Mouse (Mus musculus): ENCODE measurements around the gene Galnt18. TPM values are rescaled to one million over a fixed set of nuclear protein-coding genes. Genes with fewer than 3 reads are reported as not detected.

The Galnt18 gene
- polyA plus RNA-seq, 1 experiment from 2014 or later: 17.6 TPM

DNA sequence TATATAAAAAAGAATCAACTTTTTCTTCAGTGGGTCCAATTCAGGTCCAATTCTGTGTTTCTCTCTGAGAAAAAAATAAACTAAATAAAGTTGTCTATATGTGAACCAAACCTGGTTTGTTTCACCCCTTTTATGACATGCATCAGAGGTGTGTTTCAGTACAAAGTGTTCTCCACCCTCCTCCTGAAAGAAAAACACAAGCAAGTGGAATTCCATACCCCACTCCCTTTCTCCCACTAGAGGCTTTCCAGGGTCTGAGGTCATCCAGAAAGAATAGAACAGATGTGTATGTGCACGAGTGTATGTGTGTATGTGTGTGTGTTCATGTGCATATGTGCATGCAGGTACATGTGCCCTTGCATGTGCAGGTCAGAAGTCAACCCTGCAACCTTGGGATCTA lies 71.2 kb downstream of the Galnt18 start:
- H3K9me3 ChIP-seq: no peaks in the 10 kb centered on the region
- WGBS: 62% methylated on average over 1 of the region's 1 CpGs
- H3K27ac ChIP-seq (replicated peaks): no peak overlapping the region
- H3K4me1 ChIP-seq (replicated peaks): no peaks in the 10 kb centered on the region
- H3K4me3 ChIP-seq: no peak overlapping the region
- no peak overlapping the region for H3K9ac ChIP-seq
- H3K4me2 ChIP-seq: no peak overlapping the region
- ATAC-seq (ENCODE audit: low FRiP score, low read depth): no peak
- no peaks in the 10 kb centered on the region for H3K36me3 ChIP-seq
- no peaks in the 10 kb centered on the region for H3K27me3 ChIP-seq

DNA sequence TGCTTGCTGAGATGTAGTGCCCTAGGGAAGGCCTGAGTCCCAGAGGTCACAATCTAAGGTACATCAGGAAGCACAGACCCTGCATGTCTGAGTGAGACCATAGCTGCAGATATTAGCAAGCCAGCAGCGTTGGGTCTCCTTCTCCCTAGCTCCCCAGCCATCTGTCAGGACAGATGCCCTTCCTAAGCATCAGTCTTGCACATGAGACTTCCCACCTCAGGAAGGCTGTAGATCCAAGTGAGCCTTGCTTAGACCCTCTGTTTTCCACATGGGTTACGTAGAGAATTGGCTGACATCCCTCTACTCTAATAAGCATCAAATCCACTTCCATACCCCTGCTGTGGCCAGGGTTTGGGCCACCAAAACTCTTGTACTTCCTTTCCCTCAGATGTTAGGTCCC lies 76.8 kb downstream of the Galnt18 start:
- 91% methylated on average over 2 of the region's 2 CpGs for WGBS
- Histone ChIP-seq H3K36me3 (no peaks in the 10 kb centered on the region), H3K4me3 (no peak overlapping the region), H3K27ac (replicated peaks) (no peak overlapping the region), H3K4me1 (replicated peaks) (peaks cover 4% of the 10 kb centered on the region), H3K4me2 (no peak overlapping the region), H3K27me3 (no peaks in the 10 kb centered on the region), H3K9ac (no peak overlapping the region), H3K9me3 (no peaks in the 10 kb centered on the region)
- ATAC-seq (ENCODE audit: low FRiP score, low read depth): no peak

DNA sequence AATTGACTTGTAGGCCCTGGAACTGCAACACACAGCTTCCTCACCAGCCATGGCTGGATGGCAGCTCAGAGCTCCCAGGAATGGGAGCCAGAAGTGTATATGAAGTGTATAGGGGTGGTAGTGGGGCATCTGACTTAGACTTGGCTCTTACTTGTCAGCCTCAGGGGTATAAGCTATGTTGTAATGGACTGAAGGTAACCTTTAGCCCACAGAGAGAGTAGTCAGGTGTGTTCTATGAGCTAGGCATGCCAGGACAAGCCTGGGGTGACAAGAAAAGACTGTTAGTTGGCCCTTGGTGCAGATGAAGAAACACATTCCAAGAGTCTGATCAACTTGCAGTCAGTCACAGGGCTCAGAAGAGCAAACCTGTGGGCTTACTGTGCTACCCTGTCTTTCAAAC lies 78.0 kb downstream of the Galnt18 start:
- Histone ChIP-seq H3K27ac (replicated peaks) (no peak overlapping the region), H3K4me2 (no peak overlapping the region), H3K9ac (no peak overlapping the region), H3K4me1 (replicated peaks) (peaks cover 4% of the 10 kb centered on the region), H3K36me3 (no peaks in the 10 kb centered on the region), H3K27me3 (no peaks in the 10 kb centered on the region), H3K9me3 (no peaks in the 10 kb centered on the region), H3K4me3 (no peak overlapping the region)
- no peak for ATAC-seq (ENCODE audit: low FRiP score, low read depth)

DNA sequence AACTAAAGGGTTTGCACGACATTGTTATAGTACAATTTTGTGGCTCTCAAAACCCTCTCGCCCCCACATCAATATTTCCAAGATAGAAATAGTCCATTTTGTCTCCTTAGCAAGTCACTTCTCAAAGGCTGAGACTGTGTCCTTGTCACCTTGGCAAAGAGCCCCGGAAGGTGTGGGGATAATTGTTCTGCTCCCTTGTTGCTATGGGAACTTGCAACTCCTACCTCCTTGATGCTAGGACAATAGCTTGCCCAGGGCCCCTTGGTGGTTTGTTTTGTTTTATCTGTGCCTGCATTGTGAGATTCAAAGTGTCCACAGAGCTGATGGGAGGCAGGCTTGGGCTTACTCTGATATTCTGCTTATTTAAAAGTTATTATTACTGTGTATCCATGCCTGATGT lies 80.3 kb downstream of the Galnt18 start:
- Histone ChIP-seq H3K4me1 (replicated peaks) (peaks cover 6% of the 10 kb centered on the region), H3K36me3 (no peaks in the 10 kb centered on the region), H3K9ac (no peak overlapping the region), H3K4me3 (no peak overlapping the region), H3K9me3 (no peaks in the 10 kb centered on the region), H3K27ac (replicated peaks) (0 out of 2 replicates have a peak overlapping the region, but pooled peaks have one; percentile 6), H3K27me3 (no peaks in the 10 kb centered on the region), H3K4me2 (no peak overlapping the region)
- WGBS: 54% methylated on average over 3 of the region's 3 CpGs
- no peak for ATAC-seq (ENCODE audit: low FRiP score, low read depth)

- H3K36me3 ChIP-seq: no peaks in the 10 kb centered on the region
- no peak overlapping the region for H3K9ac ChIP-seq
- H3K27me3 ChIP-seq: no peaks in the 10 kb centered on the region
- no peak overlapping the region for H3K4me3 ChIP-seq
- no peak overlapping the region for H3K4me2 ChIP-seq
- peaks cover 17% of the 10 kb centered on the region for H3K4me1 ChIP-seq (replicated peaks)
- ATAC-seq (ENCODE audit: low FRiP score, low read depth): no peak
- no peak overlapping the region for H3K27ac ChIP-seq (replicated peaks)
- no peaks in the 10 kb centered on the region for H3K9me3 ChIP-seq
Observed at GRCm38 (mm10) chr7:111696226-111696625, 83.6 kb downstream of the Galnt18 start.

- no peaks in the 10 kb centered on the region for H3K36me3 ChIP-seq
- no peaks in the 10 kb centered on the region for H3K27me3 ChIP-seq
- H3K27ac ChIP-seq (replicated peaks): no peak overlapping the region
- H3K4me2 ChIP-seq: no peak overlapping the region
- peaks cover 13% of the 10 kb centered on the region; the same call in 1 of the 2 replicates for H3K4me1 ChIP-seq (replicated peaks)
- no peak overlapping the region for H3K9ac ChIP-seq
- no peaks in the 10 kb centered on the region for H3K9me3 ChIP-seq
- H3K4me3 ChIP-seq: no peak overlapping the region
- peak; percentile 52; the same call in 1 of the 2 replicates for ATAC-seq (ENCODE audit: low FRiP score, low read depth)
- 56% methylated on average over 6 of the region's 6 CpGs for WGBS
Observed at GRCm38 (mm10) chr7:111694312-111694711, 85.5 kb downstream of the Galnt18 start.

- Histone ChIP-seq H3K9ac (no peak overlapping the region), H3K9me3 (no peaks in the 10 kb centered on the region), H3K4me2 (no peak overlapping the region), H3K27ac (replicated peaks) (0 out of 2 replicates have a peak overlapping the region, but pooled peaks have one; percentile 5), H3K27me3 (no peaks in the 10 kb centered on the region), H3K4me3 (no peak overlapping the region), H3K36me3 (no peaks in the 10 kb centered on the region), H3K4me1 (replicated peaks) (peaks cover 13% of the 10 kb centered on the region; the same call in 1 of the 2 replicates)
- ATAC-seq (ENCODE audit: low FRiP score, low read depth): peak; percentile 46; the same call in 1 of the 2 replicates
- 55% methylated on average over 9 of the region's 9 CpGs for WGBS
Observed at GRCm38 (mm10) chr7:111692641-111693261, 87.0 kb downstream of the Galnt18 start.

DNA sequence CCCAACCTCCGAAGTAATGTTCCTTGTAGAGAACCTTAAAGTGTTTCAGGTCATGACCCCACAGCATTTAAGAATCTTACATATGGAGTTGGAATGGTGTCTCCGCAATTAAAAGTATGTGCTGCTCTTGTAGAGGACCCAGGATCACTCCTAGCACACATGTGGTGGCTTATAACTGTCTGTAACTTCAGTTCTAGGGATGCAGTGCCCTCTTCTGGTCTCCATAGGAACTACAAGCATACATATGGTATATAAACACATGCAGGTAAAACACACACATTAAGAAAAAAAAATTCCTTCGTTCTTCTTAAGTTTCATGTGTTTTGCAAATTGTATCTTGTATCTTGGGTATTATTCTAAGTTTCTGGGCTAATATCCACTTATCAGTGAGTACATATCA lies 99.7 kb downstream of the Galnt18 start:
- Histone ChIP-seq H3K27me3 (no peaks in the 10 kb centered on the region), H3K36me3 (no peaks in the 10 kb centered on the region), H3K9ac (no peak overlapping the region), H3K4me3 (no peak overlapping the region), H3K9me3 (no peaks in the 10 kb centered on the region), H3K4me2 (no peak overlapping the region), H3K27ac (replicated peaks) (no peak overlapping the region), H3K4me1 (replicated peaks) (peaks cover 5% of the 10 kb centered on the region; the same call in 1 of the 2 replicates)
- WGBS: 93% methylated on average over 3 of the region's 3 CpGs
- ATAC-seq (ENCODE audit: low FRiP score, low read depth): no peak

DNA sequence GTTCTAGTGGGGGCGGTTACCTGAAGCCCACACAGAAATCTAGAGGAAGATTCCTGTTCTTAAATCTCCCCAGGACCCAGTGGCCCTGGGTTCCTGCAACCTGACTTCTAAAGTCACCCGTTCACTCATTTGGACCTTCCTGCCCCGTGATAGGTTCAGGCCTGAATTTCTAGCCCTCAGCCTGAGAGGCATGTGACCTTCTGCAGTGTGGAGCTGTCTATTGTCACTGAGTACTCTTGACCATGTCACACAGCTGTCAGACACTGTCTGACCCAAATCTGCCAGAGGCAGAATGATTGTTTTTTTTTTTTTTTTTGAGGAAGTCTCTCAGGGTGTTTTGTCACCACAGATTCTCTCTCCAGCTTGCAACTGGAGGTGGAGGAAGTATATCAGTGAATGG lies 103.3 kb downstream of the Galnt18 start:
- 96% methylated on average over 3 of the region's 3 CpGs for WGBS
- H3K9me3 ChIP-seq: no peaks in the 10 kb centered on the region
- no peak for ATAC-seq (ENCODE audit: low FRiP score, low read depth)

DNA sequence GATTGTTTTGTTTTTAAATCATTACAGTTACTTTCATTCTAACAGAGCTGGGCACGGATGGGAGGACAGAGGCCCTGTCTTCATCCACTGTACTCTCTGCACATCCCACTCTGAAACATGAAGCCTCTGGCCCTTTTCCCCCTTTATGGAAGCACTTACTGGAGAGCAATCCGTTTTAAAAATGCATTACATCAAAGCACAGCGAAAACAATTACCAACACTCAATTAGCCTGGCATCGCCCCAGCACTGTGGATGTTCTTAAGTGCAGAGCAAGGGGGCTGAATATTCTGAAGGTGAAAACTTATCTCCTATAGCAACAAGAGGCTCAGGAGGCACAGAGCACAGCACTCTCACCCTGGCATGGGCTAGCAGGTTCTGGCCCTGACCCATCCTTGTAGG lies 107.3 kb downstream of the Galnt18 start:
- 47% methylated on average over 4 of the region's 4 CpGs for WGBS
- ATAC-seq (ENCODE audit: low FRiP score, low read depth): peak; percentile 30; the same call in 1 of the 2 replicates
- H3K4me1 ChIP-seq (replicated peaks): peaks cover 6% of the 10 kb centered on the region
- no peaks in the 10 kb centered on the region for H3K9me3 ChIP-seq
- H3K36me3 ChIP-seq: no peaks in the 10 kb centered on the region
- H3K27ac ChIP-seq (replicated peaks): no peak overlapping the region
- no peak overlapping the region for H3K4me2 ChIP-seq
- H3K9ac ChIP-seq: no peak overlapping the region
- H3K4me3 ChIP-seq: no peak overlapping the region
- H3K27me3 ChIP-seq: no peaks in the 10 kb centered on the region

More for the DNA sequence above, 103.3 kb downstream of the Galnt18 start:
- no peak overlapping the region for H3K4me2 ChIP-seq
- no peak overlapping the region for H3K9ac ChIP-seq
- no peak overlapping the region for H3K27ac ChIP-seq (replicated peaks)
- no peak overlapping the region for H3K4me3 ChIP-seq
- H3K27me3 ChIP-seq: no peaks in the 10 kb centered on the region
- H3K36me3 ChIP-seq: no peaks in the 10 kb centered on the region
- peaks cover 6% of the 10 kb centered on the region for H3K4me1 ChIP-seq (replicated peaks)

DNA sequence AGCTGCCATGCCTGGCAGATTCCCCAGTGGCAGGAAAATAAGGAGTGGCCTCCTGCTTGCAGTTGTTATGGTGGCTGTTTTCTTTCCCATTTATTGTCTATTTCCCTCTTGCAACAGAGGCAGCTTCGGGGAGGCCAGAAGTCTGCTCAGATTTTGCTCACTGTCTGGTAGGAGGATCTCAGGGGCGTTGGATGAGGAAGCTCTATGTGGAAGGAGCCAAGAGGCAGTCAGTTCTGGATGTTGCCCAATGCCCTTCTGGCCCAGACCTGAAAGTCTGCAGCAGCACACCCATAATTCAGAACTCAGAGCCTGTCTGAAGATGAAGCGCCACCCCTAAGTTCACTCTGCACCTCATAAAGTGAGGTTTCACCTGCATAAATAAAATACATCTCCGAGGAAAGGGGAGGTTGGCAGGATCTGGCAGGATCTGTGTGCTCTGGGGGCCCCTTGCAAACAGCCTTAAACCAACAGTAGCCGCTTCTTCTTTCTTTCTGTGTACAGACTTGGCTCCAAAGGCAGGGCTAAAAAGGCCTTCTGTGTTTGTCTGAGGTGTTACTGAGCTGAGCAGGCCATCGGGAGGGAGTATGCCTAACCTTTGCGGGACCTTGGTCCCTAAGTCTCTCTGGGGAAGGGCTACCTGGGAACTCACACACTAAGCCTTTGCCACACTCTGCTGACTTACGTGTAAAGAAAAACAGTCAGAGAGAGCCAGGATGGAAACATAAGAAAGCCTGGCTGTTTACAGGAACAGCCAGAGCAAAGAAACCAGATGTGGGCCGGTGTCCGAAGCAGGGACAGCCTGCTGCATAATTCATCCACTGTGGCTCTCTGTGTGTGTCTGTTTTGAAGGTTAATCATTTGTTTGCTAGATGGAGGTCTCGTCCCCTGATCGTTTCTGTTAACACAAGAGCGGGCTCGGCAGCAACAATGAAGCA lies 116.4 kb downstream of the Galnt18 start:
- H3K4me3 ChIP-seq: no peak overlapping the region
- no peak overlapping the region for H3K4me2 ChIP-seq
- no peak overlapping the region for H3K27ac ChIP-seq (replicated peaks)
- no peaks in the 10 kb centered on the region for H3K36me3 ChIP-seq
- no peaks in the 10 kb centered on the region for H3K9me3 ChIP-seq
- H3K9ac ChIP-seq: no peak overlapping the region
- ATAC-seq (ENCODE audit: low FRiP score, low read depth): no peak
- no peaks in the 10 kb centered on the region for H3K27me3 ChIP-seq
- WGBS: 62% methylated on average over 14 of the region's 14 CpGs
- peaks cover 12% of the 10 kb centered on the region for H3K4me1 ChIP-seq (replicated peaks)

DNA sequence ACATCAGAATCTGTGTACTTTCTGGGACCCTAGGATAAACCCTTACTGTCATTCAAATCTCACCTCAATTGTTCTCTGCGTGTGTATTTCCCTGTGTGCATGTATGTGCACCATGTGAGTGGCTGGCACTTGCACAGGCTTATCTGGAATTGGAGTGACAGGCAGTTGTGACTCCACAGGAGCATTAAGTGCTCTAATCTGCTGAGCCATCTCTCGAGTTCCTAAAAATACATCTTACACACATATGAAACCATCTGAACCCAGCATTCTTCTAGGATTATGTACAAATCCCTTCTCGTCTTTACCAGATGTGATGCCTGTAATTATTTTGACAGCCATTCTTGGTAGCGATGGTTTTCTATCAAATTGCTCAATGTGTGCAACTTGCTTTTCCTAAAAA lies 121.2 kb downstream of the Galnt18 start:
- H3K4me1 ChIP-seq (replicated peaks): peaks cover 14% of the 10 kb centered on the region
- H3K9me3 ChIP-seq: no peaks in the 10 kb centered on the region
- 86% methylated on average over 4 of the region's 4 CpGs for WGBS
- no peaks in the 10 kb centered on the region for H3K27me3 ChIP-seq
- ATAC-seq (ENCODE audit: low FRiP score, low read depth): no peak
- no peak overlapping the region for H3K9ac ChIP-seq
- no peak overlapping the region for H3K4me2 ChIP-seq
- no peak overlapping the region for H3K27ac ChIP-seq (replicated peaks)
- no peak overlapping the region for H3K4me3 ChIP-seq
- H3K36me3 ChIP-seq: no peaks in the 10 kb centered on the region
